Mouse (Mus musculus) kidney, adult 2 months (tissue): ENCODE results near the gene Cd300ld3.

ENCODE experiments used
- CTCF ChIP-seq: fragments of 200-500 bp; conservative IDR thresholded peaks from 2 replicates; pipeline ENCODE4 v1.5.1; 2011; ENCODE audit warnings: low read depth, mild to moderate bottlenecking, control low read depth, low read length, moderate library complexity, mixed read lengths; ENCODE audit not compliant: insufficient read depth, insufficient read length
- POLR2A ChIP-seq: fragments of 200-500 bp; IDR thresholded peaks from one replicate; pipeline ENCODE4 v1.6.1; 2011; ENCODE audit warnings: low read depth, low read length, control low read depth

DNA sequence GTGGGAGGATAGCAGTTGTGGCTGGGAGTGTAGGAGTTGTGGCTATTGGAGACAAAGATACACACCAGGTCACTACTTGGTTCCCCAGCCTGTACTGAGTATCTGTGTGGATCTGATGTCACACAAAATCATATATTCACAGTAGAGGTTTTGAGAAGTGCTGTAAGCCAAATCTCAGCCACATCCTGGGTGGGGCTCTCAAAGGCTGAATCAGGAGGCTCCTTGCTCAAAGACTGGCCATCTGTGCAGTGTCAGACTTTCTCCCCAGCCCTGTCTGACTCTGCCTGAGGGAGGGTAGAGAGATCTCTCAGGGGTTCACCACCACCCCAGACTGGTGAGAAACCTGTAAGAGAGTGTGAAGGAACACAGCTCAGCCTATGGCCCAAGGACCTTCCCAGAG, 6.3 kb upstream of the Cd300ld3 start:
- TF ChIP-seq CTCF (no peak), POLR2A (no peak)
